Mouse (Mus musculus) urinary bladder, postnatal 25 days (tissue): ENCODE data around the gene Fhl4.

Source experiments
- DNase-seq: peaks from one replicate; pipeline ENCODE4 v3.0.0; 2022; ENCODE audit warnings: low spot score

Gene Fhl4

GRCm38 (mm10) chr10:85102247-85103084 is at the start of gene Fhl4, which contains the start of gene Tmem263:
Gene Fhl4, minus strand, starts transcription at chr10:85102495.
Gene Tmem263, plus strand, starts transcription at chr10:85102627.
- DNase-seq = peak; percentile 67

- no peak for DNase-seq
These were observed 46.9 kb upstream of the Fhl4 start for GRCm38 (mm10) chr10:85149226-85149625.

- DNase-seq = no peak
These were observed 44.0 kb upstream of the Fhl4 start for GRCm38 (mm10) chr10:85146282-85146681.

- DNase-seq = no peak
These were observed 39.2 kb upstream of the Fhl4 start for GRCm38 (mm10) chr10:85141465-85141864.

GRCm38 (mm10) chr10:85136573-85136972 is 34.3 kb upstream of the Fhl4 start:
- no peak for DNase-seq

- peak; percentile 16 for DNase-seq
These were observed 26.2 kb upstream of the Fhl4 start for GRCm38 (mm10) chr10:85128453-85128852.

- peak; percentile 69 for DNase-seq
These were observed 25.3 kb upstream of the Fhl4 start, which contains the start of gene Mterf2 for GRCm38 (mm10) chr10:85127395-85128287. Gene Mterf2, minus strand, starts transcription at chr10:85128027.

- DNase-seq = no peak
These were observed 22.9 kb upstream of the Fhl4 start for GRCm38 (mm10) chr10:85125184-85125583.

GRCm38 (mm10) chr10:85114409-85114808 is 12.1 kb upstream of the Fhl4 start:
- no peak for DNase-seq

- DNase-seq = peak; percentile 8
These were observed 990 bp upstream of the Fhl4 start for GRCm38 (mm10) chr10:85103085-85103885.

GRCm38 (mm10) chr10:85101841-85102240 is 454 bp downstream of the Fhl4 start:
- peak; percentile 3 for DNase-seq

GRCm38 (mm10) chr10:85071605-85072152 is 30.6 kb downstream of the Fhl4 start:
- no peak for DNase-seq

GRCm38 (mm10) chr10:85054876-85055275 is 47.4 kb downstream of the Fhl4 start:
- DNase-seq = no peak

GRCm38 (mm10) chr10:85052451-85052850 is 49.8 kb downstream of the Fhl4 start:
- DNase-seq = no peak

- DNase-seq = no peak
These were observed 51.6 kb downstream of the Fhl4 start for GRCm38 (mm10) chr10:85050668-85051208.

GRCm38 (mm10) chr10:85048008-85048407 is 54.3 kb downstream of the Fhl4 start:
- no peak for DNase-seq

- no peak for DNase-seq
These were observed 55.7 kb downstream of the Fhl4 start for GRCm38 (mm10) chr10:85046585-85046984.
